Mouse (Mus musculus): ENCODE results near the gene Hsd17b3. TPM values are rescaled to one million over a fixed set of nuclear protein-coding genes. Genes with fewer than 3 reads are reported as not detected.

Gene Hsd17b3
- polyA plus RNA-seq, 1 experiment from 2014 or later, result not detected

DNA sequence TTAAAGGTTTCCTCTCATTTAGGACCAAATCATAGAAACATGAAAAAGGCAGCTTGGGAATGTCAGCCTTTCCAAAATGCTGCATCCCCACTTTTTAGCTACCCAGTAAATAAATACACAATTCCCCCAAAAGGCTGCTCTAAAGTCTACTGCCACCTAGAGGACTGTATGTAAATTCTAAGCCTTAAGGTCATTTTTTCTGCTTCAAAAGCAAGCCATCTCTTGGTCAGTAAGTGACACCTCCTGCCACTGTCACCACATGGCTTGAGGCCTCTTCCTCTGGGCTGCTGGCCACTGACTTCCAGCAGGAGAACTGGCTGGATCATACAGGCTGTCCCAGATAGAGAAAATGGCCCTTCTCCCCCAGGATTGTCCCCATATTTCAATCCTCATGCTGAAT lies 50.9 kb downstream of the Hsd17b3 start:
- H3K27me3 ChIP-seq (ENCODE audit: control insufficient read depth, insufficient read depth, low read depth, low read length), result no peaks in the 10 kb centered on the region
- H3K9me3 ChIP-seq (replicated peaks; ENCODE audit: control insufficient read depth, low read length), result no peaks in the 10 kb centered on the region
- no peak for ATAC-seq (ENCODE audit: low read depth)

DNA sequence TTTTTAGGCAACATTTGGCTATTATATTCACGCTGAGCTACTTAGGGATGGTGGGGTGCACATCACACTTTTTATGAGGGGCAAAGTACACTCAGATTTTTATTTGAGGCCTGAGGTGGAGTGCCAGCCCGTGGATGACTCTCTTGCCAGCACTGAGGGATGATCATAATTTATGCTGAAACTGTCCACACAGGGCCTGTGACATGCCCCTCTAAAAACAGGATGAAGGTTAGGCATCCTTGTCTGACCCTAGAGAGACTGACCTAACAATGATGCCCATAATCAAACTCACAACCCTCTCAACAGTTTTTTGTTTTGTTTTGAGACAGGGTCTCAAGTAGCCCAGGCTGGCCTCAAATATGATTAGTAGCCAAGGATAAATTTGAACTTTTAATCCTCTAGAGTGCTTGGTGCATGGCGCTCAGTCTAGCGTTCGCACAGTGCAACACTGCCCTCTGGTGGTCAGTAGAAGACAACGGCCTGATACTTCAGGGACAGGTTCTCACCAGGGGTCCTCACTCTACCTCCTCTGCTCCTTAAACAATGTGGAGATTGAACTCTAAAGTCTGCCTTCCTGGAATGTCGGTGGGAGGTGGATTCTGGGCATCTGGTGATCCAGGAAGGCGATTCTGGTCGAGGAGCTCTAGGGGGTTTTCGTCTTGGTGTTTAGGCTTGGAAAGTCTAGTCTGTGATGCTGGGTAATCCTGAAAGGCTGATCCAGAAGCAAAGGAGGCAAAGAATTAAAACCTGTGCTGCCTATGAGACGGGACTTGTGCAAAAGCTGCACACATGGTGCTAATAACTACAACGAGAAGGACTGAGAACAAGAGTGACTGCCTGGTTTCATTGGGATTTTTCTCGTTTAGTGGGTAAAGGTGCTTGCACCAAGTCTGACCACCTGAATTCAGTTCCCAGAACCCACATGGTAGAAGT lies 52.7 kb downstream of the Hsd17b3 start:
- no peak overlapping the region for H3K4me2 ChIP-seq (ENCODE audit: low read depth, low read length)
- H3K36me3 ChIP-seq (ENCODE audit: control insufficient read depth, insufficient read depth), result no peaks in the 10 kb centered on the region
- ATAC-seq (ENCODE audit: low read depth), result no peak
- no peak overlapping the region for H3K27ac ChIP-seq (ENCODE audit: low read length)
- H3K27me3 ChIP-seq (ENCODE audit: control insufficient read depth, insufficient read depth, low read depth, low read length), result no peaks in the 10 kb centered on the region
- WGBS (ENCODE audit: insufficient replicate concordance), result 21% methylated on average over 13 of the region's 13 CpGs
- no peaks in the 10 kb centered on the region for H3K9me3 ChIP-seq (replicated peaks; ENCODE audit: control insufficient read depth, low read length)
- no peaks in the 10 kb centered on the region; the same call in 1 of the 2 replicates for H3K4me1 ChIP-seq (ENCODE audit: control insufficient read depth, low read depth, low read length)
- H3K4me3 ChIP-seq (ENCODE audit: low read depth, low read length), result no peak overlapping the region
- no peak overlapping the region for H3K9ac ChIP-seq (ENCODE audit: low read depth, low read length)

More for the DNA sequence above, 50.9 kb downstream of the Hsd17b3 start:
- no peaks in the 10 kb centered on the region for H3K36me3 ChIP-seq (ENCODE audit: control insufficient read depth, insufficient read depth)
- no peak overlapping the region for H3K27ac ChIP-seq (ENCODE audit: low read length)
- H3K4me1 ChIP-seq (ENCODE audit: control insufficient read depth, low read depth, low read length), result no peaks in the 10 kb centered on the region; the same call in 1 of the 2 replicates
- H3K4me2 ChIP-seq (ENCODE audit: low read depth, low read length), result no peak overlapping the region
- H3K9ac ChIP-seq (ENCODE audit: low read depth, low read length), result no peak overlapping the region
- H3K4me3 ChIP-seq (ENCODE audit: low read depth, low read length), result no peak overlapping the region

DNA sequence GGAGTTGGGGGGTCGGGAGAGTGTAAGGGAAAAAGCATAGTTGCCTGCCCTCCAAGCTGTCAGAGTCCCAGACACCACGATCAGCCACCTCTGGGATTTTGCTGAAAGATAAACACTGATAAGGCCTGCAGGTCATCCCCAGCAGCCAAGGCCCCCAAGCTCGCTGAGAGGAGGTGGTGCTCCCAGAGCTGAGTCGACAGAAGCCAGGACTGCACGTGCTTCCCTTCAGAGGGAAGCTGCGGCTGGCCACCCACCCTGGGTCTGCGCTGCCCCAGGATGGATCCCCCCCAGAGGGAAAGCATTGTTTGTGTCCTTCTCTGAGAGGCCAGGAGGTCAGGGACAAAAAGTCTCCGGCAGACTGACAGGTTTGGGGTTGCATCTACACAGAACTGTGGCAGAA lies 54.0 kb downstream of the Hsd17b3 start:
- Histone ChIP-seq H3K27me3 (ENCODE audit: control insufficient read depth, insufficient read depth, low read depth, low read length) (no peaks in the 10 kb centered on the region), H3K4me1 (ENCODE audit: control insufficient read depth, low read depth, low read length) (no peaks in the 10 kb centered on the region; the same call in 1 of the 2 replicates), H3K9ac (ENCODE audit: low read depth, low read length) (no peak overlapping the region), H3K36me3 (ENCODE audit: control insufficient read depth, insufficient read depth) (no peaks in the 10 kb centered on the region), H3K4me3 (ENCODE audit: low read depth, low read length) (no peak overlapping the region), H3K27ac (ENCODE audit: low read length) (no peak overlapping the region), H3K4me2 (ENCODE audit: low read depth, low read length) (no peak overlapping the region), H3K9me3 (replicated peaks; ENCODE audit: control insufficient read depth, low read length) (no peaks in the 10 kb centered on the region)
- WGBS (ENCODE audit: insufficient replicate concordance), result 17% methylated on average over 8 of the region's 8 CpGs
- peak; percentile 56 for ATAC-seq (ENCODE audit: low read depth)

DNA sequence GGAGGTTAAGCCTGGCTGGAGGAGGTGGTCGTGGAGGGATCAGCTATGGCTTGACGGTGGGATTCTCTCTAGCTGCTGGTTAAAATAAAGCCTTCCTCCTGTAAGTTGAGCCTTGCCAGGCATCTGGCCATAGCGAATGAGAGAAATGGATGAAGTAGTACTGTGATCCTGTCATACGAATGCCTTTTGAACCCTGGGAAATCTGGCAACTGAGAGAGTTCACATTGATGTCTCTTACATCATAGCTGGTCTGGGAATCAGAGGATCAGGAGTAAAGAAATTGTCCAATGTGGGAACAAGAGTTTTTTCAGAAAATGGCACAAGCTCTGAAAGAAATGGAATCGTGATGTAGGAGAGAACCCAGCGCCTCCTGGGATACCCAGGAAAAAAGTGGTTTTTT lies 55.1 kb downstream of the Hsd17b3 start:
- WGBS (ENCODE audit: insufficient replicate concordance), result 62% methylated on average over 6 of the region's 6 CpGs
- ATAC-seq (ENCODE audit: low read depth), result no peak

DNA sequence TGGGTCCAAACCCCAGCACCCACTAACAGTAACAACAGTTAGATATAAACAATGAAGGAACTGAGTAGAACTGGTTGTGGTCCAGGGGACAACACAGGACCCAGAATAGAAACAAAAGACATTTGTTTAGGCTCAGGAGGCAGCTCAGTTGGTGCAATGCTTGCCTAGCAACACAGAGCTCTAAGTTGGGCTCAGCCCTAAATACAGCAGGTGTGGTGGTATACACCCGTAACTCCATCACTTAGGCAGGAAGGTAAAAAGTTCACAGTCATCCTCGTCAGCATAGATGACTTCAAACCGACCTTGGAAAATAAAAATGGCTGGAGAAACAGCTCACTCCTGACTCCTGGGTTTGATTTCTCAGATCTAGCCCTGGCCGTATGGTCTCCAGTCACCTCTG lies 55.8 kb downstream of the Hsd17b3 start:
- Histone ChIP-seq H3K9me3 (replicated peaks; ENCODE audit: control insufficient read depth, low read length) (no peaks in the 10 kb centered on the region), H3K27me3 (ENCODE audit: control insufficient read depth, insufficient read depth, low read depth, low read length) (no peaks in the 10 kb centered on the region), H3K4me1 (ENCODE audit: control insufficient read depth, low read depth, low read length) (no peaks in the 10 kb centered on the region; the same call in 1 of the 2 replicates), H3K9ac (ENCODE audit: low read depth, low read length) (no peak overlapping the region), H3K4me2 (ENCODE audit: low read depth, low read length) (no peak overlapping the region), H3K4me3 (ENCODE audit: low read depth, low read length) (no peak overlapping the region), H3K36me3 (ENCODE audit: control insufficient read depth, insufficient read depth) (no peaks in the 10 kb centered on the region), H3K27ac (ENCODE audit: low read length) (no peak overlapping the region)
- WGBS (ENCODE audit: insufficient replicate concordance), result 45% methylated on average over 4 of the region's 4 CpGs
- no peak for ATAC-seq (ENCODE audit: low read depth)

More for the DNA sequence above, 55.1 kb downstream of the Hsd17b3 start:
- Histone ChIP-seq H3K9me3 (replicated peaks; ENCODE audit: control insufficient read depth, low read length) (no peaks in the 10 kb centered on the region), H3K27me3 (ENCODE audit: control insufficient read depth, insufficient read depth, low read depth, low read length) (no peaks in the 10 kb centered on the region), H3K4me3 (ENCODE audit: low read depth, low read length) (no peak overlapping the region), H3K27ac (ENCODE audit: low read length) (no peak overlapping the region), H3K36me3 (ENCODE audit: control insufficient read depth, insufficient read depth) (no peaks in the 10 kb centered on the region), H3K4me2 (ENCODE audit: low read depth, low read length) (no peak overlapping the region), H3K9ac (ENCODE audit: low read depth, low read length) (no peak overlapping the region), H3K4me1 (ENCODE audit: control insufficient read depth, low read depth, low read length) (no peaks in the 10 kb centered on the region; the same call in 1 of the 2 replicates)

DNA sequence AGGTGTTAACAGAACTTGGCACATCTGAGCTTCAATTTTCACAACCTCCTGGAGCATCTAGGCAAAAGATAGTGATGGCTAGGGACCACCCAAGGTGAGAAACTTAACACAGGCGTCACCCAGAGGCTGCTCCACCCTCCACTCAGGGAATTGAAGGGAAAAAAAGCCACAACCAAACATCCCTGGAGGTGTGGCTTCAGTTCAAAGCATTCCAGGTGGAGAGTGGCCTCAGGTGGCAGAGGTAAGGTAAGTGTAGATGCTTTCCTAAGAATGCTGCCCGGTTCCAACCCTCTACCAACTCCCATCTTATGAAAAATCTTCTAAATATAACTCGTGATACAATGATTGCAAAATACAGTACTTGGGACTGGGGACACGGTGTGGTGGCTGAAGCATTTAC lies 57.8 kb downstream of the Hsd17b3 start:
- WGBS (ENCODE audit: insufficient replicate concordance), result 43% methylated on average over 4 of the region's 4 CpGs

DNA sequence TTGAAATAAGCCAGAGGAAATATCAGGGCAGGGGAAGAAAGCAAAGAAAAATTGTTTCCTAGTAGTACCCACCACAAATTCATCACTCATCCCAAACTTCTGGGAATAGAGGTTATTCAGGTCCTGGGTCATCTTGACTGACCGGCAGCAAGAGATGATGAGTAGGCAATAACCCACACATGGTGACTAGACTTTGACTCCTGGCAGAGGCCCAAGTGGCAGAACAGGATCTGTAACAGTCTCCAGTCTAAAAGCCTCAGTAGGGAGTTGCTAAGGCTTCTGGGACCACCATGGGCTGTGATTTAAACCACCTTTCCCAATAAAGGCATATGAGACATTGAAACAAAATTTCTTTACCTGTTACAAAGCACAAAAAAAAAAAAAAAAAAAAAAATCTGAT lies 58.2 kb downstream of the Hsd17b3 start:
- no peaks in the 10 kb centered on the region for H3K36me3 ChIP-seq (ENCODE audit: control insufficient read depth, insufficient read depth)
- no peak overlapping the region for H3K27ac ChIP-seq (ENCODE audit: low read length)
- H3K9me3 ChIP-seq (replicated peaks; ENCODE audit: control insufficient read depth, low read length), result no peaks in the 10 kb centered on the region
- ATAC-seq (ENCODE audit: low read depth), result no peak
- no peak overlapping the region for H3K4me3 ChIP-seq (ENCODE audit: low read depth, low read length)
- H3K9ac ChIP-seq (ENCODE audit: low read depth, low read length), result no peak overlapping the region
- no peak overlapping the region for H3K4me2 ChIP-seq (ENCODE audit: low read depth, low read length)
- no peaks in the 10 kb centered on the region; the same call in 1 of the 2 replicates for H3K4me1 ChIP-seq (ENCODE audit: control insufficient read depth, low read depth, low read length)
- no peaks in the 10 kb centered on the region; the same call in 1 of the 2 replicates for H3K27me3 ChIP-seq (ENCODE audit: control insufficient read depth, insufficient read depth, low read depth, low read length)
- 34% methylated on average over 1 of the region's 1 CpGs for WGBS (ENCODE audit: insufficient replicate concordance)

More for the DNA sequence above, 57.8 kb downstream of the Hsd17b3 start:
- Histone ChIP-seq H3K27ac (ENCODE audit: low read length) (no peak overlapping the region), H3K4me1 (ENCODE audit: control insufficient read depth, low read depth, low read length) (no peaks in the 10 kb centered on the region; the same call in 1 of the 2 replicates), H3K4me2 (ENCODE audit: low read depth, low read length) (no peak overlapping the region), H3K4me3 (ENCODE audit: low read depth, low read length) (no peak overlapping the region), H3K9ac (ENCODE audit: low read depth, low read length) (no peak overlapping the region), H3K9me3 (replicated peaks; ENCODE audit: control insufficient read depth, low read length) (no peaks in the 10 kb centered on the region), H3K27me3 (ENCODE audit: control insufficient read depth, insufficient read depth, low read depth, low read length) (no peaks in the 10 kb centered on the region; the same call in 1 of the 2 replicates), H3K36me3 (ENCODE audit: control insufficient read depth, insufficient read depth) (no peaks in the 10 kb centered on the region)
- ATAC-seq (ENCODE audit: low read depth), result no peak

DNA sequence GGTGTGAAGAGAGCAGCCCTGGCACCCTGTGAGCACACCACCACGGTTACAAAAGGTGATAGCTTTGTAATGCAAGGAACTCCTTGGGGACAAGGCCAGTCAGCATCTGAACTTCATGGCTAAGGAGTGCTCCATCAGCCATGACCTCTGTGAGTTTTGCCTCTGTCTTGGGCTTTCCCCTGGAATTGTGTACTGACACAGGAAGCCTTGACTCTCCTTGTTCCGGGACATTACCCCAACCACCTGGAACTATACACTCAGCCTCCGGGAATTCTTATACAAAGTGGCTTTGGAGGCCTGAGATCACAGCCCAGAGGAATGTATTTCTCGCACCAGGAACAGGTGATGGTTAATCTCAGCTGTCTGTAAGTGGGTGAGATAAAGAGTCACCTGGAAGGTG lies 64.2 kb downstream of the Hsd17b3 start:
- Histone ChIP-seq H3K9ac (ENCODE audit: low read depth, low read length) (no peak overlapping the region), H3K36me3 (ENCODE audit: control insufficient read depth, insufficient read depth) (no peaks in the 10 kb centered on the region), H3K4me2 (ENCODE audit: low read depth, low read length) (no peak overlapping the region), H3K4me1 (ENCODE audit: control insufficient read depth, low read depth, low read length) (no peaks in the 10 kb centered on the region), H3K27ac (ENCODE audit: low read length) (no peak overlapping the region), H3K9me3 (replicated peaks; ENCODE audit: control insufficient read depth, low read length) (no peaks in the 10 kb centered on the region), H3K4me3 (ENCODE audit: low read depth, low read length) (no peak overlapping the region), H3K27me3 (ENCODE audit: control insufficient read depth, insufficient read depth, low read depth, low read length) (no peaks in the 10 kb centered on the region; the same call in 1 of the 2 replicates)
- no peak for ATAC-seq (ENCODE audit: low read depth)
- WGBS (ENCODE audit: insufficient replicate concordance), result 49% methylated on average over 4 of the region's 4 CpGs

DNA sequence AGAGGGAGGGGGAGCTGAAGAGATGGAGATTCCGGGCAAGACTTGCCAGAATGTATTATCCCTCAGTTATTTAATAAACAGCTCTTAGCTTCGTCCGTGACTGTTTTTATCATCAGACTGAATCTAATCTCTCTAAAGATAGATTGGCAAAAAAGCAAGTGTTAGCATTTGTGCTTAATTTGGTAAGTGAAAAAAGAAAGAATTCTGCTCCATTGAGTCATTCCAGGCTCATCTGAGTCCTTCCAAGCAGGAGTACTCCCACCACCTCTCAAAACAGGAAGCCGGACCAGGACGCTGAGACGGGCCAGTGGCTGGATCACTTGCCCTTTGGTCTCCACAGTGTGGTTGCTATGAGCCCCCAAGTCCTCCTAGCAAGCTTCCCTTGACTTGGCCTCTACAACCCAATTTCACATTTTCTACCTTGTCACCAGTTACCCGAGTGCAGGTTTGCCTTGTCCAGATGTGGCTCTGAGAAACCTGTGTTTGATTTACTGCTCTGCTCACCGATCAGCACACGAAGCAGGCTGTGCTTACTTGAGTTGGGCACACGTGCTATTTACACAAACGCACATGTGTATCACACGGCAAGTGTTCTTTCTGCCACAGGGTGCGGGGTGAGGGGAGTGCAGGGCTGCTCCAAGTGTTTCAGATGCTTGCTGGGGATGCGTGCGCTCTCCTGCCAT lies 66.1 kb downstream of the Hsd17b3 start:
- Histone ChIP-seq H3K4me2 (ENCODE audit: low read depth, low read length) (no peak overlapping the region), H3K4me1 (ENCODE audit: control insufficient read depth, low read depth, low read length) (no peaks in the 10 kb centered on the region), H3K27ac (ENCODE audit: low read length) (no peak overlapping the region), H3K27me3 (ENCODE audit: control insufficient read depth, insufficient read depth, low read depth, low read length) (no peaks in the 10 kb centered on the region; the same call in 1 of the 2 replicates), H3K9me3 (replicated peaks; ENCODE audit: control insufficient read depth, low read length) (no peaks in the 10 kb centered on the region), H3K36me3 (ENCODE audit: control insufficient read depth, insufficient read depth) (no peaks in the 10 kb centered on the region), H3K9ac (ENCODE audit: low read depth, low read length) (no peak overlapping the region), H3K4me3 (ENCODE audit: low read depth, low read length) (no peak overlapping the region)
- 56% methylated on average over 15 of the region's 15 CpGs for WGBS (ENCODE audit: insufficient replicate concordance)
- ATAC-seq (ENCODE audit: low read depth), result no peak
